Mouse (Mus musculus): ENCODE measurements at regions not wholly inside any gene's neighbourhood (a gene's known extent, or its start where the extent isn't known, plus 50 kb on each side); places are given as distances from the start of the nearest gene placed in this dataset.

DNA sequence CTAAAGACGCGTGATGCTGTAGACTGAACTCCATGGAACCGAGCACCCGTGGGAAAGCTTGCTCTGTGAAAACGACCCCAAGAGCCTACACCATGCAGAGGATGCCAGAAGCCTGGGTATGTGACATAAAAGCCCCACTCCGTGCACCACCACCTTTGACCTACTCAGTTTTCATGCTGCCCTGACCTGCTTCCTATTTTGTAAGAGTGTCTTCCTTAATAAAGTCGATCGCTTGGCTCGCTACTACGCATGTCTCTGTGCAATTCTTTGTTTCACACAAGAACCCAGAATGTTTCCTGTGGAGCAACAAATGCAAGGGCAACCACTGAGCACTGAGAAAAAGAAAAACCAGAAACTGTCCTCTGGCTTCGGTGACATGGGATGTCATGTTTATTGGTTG lies 60.5 kb downstream of the Sec61b start:
- peak; percentile 90 for ATAC-seq (ENCODE audit: poor library complexity, severe bottlenecking)

DNA sequence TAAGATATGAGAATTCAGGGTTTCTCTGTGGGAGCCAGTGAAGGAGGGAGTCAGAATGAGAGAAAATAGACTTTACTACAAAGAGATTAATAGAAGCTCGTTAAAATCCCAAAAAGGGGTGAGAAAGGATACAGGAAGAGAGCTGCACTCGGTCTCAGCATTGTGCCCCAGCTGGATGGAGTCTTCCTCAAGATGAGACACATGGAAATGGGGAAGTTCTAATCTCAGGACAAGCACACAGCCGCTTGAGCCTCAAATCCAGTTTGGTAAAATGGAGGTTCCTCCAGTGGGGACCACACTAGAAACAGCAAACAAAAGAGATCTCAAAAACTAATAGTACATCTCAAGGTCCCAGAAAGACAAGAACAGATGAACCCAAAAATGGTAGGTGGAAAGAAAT lies 93.2 kb downstream of the Sec61b start:
- ATAC-seq (ENCODE audit: poor library complexity, severe bottlenecking), result peak; percentile 63

- ATAC-seq (ENCODE audit: poor library complexity, severe bottlenecking), result no peak
Observed at GRCm38 (mm10) chr4:47570846-47571245, 96.4 kb downstream of the Sec61b start.

DNA sequence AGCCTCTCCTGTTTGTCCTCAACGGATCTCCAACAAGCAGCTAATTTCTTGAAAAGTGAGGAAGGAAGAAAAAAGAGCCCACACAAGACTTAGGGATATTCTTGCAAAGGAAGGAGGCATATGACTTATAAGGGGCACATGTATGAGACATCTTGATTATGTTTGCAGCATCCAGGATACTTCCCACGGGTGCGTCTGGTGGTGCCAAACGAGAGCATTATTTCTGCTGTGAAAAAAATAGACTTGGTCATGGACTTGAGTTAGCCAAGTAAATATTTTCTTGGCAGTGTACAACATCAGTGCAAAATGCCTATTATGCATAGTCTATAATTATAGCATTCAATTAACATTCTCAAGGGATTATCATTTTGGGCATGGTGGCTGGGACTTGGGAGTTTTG lies 101.6 kb downstream of the Sec61b start:
- no peak for ATAC-seq (ENCODE audit: poor library complexity, severe bottlenecking)

DNA sequence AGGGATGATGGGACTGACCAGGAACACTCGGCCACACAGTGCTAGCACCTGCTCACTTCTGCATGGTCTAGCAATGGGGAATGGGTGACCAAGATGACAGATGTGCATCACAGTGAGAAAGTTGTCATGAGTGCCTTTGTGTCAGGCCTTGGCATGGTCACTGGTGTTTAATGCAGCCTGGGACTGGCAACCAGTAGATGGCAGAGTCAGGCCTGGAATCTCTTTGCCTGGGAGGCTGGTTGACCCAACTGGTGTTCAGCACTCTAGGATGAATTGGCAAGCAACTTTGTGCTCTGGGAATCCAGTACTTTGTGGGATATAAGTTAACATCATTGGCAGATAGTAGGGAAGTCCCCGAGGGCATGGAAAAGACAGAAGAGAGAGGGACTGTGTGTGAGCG lies 103.0 kb downstream of the Sec61b start:
- no peak for ATAC-seq (ENCODE audit: poor library complexity, severe bottlenecking)

DNA sequence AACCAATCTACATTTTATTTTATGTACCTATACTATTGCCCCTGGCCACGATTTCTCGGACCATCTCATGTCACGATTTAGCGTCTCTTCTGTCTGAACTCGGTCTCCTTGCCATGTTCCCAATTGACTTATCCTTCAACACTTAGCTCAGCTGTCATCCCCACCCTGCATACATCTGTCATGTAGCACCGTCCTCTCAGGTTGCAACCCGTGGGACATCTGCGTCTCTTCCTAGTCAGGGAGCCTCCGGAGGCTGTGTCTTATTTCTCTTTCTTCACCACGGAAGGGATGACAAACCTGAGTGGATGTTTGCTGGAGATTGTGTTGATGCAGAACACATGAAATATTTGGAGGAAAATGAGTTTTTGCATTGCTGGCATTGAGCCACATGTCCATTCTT lies 104.2 kb downstream of the Sec61b start:
- no peak for ATAC-seq (ENCODE audit: poor library complexity, severe bottlenecking)

DNA sequence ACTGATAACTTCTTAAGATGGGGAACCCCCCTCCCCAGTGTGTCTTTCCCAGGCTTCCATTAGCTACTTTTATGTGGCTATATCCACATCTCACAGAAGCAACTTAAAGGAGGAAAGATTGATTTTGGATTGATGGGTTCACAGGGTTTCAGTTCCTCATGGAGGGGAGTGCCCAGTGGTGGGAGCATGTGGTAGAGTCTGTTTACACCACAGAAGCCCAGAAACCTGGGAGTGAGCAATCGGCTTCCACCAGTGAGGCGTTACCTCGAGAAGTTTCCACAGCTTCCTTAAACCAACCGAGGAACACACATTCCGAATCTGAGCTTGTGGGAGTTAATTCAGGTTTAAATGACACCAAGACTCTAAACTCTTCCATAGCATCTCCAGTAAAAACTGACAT lies 106.1 kb downstream of the Sec61b start:
- peak; percentile 64 for ATAC-seq (ENCODE audit: poor library complexity, severe bottlenecking)

GRCm38 (mm10) chr4:47587256-47587655 lies 112.8 kb downstream of the Sec61b start:
- ATAC-seq (ENCODE audit: poor library complexity, severe bottlenecking), result no peak

- no peak for ATAC-seq (ENCODE audit: poor library complexity, severe bottlenecking)
Observed at GRCm38 (mm10) chr4:47592271-47592986, 118.0 kb downstream of the Sec61b start.

DNA sequence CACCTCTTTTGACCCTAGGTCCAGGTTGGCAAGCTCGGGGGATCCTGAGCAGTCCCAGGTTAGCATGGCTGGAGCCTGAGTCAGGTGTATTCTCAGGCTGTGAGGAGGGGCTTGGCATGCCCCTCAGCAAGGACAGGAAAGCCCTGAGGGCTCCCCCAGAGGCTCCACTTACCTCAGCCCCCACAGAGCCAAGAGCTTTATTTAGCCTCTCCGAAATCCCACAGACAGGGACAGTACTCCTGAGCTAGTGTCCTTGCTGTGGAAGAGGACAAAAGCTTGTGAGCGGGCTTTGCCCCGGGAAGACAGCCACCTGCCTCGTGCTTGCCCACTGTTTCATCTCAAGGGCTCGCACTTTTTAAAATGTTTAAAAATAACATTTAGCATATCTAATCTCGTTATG lies 118.7 kb downstream of the Sec61b start:
- no peak for ATAC-seq (ENCODE audit: poor library complexity, severe bottlenecking)

DNA sequence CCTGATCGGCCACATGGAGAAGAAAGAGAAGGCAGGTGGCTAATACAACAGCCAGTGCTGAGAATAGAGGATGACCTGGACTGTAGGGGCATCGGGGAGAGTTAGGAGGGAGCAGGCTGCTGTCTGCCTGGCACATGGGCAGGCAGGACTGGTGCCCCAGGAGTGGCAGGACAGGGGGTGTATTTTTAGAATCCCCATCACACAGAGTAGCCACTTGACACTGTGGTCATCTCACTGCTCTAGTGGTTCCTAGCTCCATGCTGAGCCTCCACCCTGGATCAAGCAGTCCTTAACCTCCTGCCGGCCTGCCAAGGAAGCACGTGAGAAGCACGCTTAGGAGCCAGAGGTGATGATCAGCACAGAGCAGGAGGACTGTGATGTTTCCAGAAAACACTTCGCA lies 119.7 kb downstream of the Sec61b start:
- no peak for ATAC-seq (ENCODE audit: poor library complexity, severe bottlenecking)

- ATAC-seq (ENCODE audit: poor library complexity, severe bottlenecking), result no peak
Observed at GRCm38 (mm10) chr4:47595841-47596240, 121.4 kb downstream of the Sec61b start.

DNA sequence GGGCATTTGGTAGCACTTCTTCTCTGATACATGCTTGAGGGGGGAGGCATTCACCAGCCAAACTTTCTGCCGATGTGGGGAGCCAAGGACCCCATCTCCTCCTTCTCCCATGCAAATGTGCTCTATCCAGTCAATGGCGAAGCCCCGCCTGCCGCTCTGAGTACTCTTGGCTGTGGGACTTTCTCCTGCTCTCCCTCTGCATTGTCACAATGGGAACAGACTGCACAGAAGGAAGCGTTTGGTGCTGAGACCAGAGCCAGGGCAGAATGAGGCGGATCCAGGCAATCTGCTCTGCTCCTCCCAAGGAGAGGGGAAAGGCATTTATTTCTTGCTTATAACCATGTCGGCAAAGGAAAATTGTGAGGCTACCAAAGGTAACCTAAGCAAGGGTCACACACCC lies 123.1 kb downstream of the Sec61b start:
- ATAC-seq (ENCODE audit: poor library complexity, severe bottlenecking), result no peak

DNA sequence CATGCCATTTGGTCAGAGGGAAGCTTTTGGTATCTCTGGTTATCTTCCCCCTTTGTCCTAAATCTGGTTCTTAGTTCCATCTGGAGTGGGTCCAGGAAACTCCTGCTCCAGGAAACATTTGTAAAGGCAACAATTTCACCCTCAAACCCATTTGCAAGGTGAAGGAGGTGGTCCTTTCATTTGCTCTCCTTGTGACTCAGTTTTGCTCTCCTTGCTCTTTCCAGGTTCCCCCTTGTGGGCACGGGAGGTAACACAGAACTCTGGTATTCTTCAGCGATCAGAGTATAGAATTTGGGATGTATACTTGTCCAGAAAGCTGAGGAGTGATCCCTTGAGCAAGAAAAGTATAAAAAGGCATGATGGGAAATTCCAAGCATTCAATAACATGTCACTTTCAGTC lies 123.8 kb downstream of the Sec61b start:
- no peak for ATAC-seq (ENCODE audit: poor library complexity, severe bottlenecking)

- ATAC-seq (ENCODE audit: poor library complexity, severe bottlenecking), result no peak
Observed at GRCm38 (mm10) chr4:47601301-47602070, 127.0 kb downstream of the Sec61b start.

DNA sequence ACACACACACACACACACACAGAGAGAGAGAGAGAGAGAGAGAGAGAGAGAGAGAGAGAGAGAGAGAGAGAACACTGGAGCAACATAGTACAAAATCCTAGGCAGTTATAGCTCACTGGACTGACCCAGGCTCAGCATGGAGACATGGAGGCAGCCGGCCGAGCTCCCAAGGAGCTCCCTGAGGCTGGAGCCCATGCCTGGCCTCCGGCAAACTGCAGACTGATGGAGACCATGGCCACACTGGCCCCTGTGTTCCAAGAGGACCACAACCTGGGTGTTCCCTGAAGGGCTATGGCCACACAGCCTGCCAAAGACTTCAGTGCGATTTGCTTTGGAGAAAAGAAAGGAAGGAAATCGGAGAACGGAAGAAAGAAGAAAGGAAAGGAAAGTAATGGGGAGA lies 128.9 kb downstream of the Sec61b start:
- ATAC-seq (ENCODE audit: poor library complexity, severe bottlenecking), result no peak

DNA sequence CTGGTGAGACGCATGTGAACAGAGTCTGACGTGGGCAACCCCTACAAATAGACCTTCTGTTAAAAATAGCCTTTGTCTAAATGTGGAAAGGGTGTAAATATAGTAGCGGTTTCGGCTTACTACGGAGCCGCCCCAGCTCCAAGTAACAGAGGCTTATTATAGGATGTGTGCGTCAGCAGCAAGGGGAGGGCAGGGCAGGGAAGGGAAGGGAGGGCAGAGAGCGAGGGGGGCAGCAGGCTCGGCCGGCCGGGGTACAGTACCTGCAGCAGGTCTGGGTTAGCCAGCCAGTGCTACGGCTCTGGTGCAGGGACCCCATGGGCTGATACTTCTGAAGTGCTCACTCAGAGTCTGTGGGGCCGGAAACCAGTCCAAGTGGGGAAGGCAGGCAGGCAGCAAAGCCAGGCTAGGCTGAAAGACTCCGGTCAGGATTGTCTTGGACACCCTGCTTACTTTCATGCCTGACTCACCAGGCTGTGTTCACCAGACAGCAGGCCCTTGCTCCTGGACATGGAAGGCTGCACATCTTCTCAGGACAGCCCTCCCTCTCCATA lies 129.5 kb downstream of the Sec61b start:
- ATAC-seq (ENCODE audit: poor library complexity, severe bottlenecking), result peak; percentile 53

DNA sequence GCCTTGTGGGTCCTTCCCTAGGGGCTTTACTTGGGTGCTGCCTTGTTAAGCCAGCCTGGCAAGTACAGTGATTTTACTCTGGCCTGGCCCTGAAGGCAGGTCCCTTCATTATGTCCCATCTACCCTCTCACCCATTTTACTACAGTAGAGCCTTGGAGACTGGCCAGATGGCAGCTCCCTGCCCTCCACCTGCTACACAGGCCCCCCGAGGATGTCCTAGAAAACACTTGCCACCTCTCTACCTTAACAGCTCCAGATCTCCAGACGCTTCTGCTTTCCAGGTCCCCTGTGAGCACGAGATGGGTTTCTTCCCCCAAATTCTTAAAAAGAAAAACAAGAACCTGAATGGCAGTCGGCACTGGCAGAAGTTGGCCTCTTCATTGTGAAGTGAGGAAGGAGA lies 131.2 kb downstream of the Sec61b start:
- ATAC-seq (ENCODE audit: poor library complexity, severe bottlenecking), result no peak

DNA sequence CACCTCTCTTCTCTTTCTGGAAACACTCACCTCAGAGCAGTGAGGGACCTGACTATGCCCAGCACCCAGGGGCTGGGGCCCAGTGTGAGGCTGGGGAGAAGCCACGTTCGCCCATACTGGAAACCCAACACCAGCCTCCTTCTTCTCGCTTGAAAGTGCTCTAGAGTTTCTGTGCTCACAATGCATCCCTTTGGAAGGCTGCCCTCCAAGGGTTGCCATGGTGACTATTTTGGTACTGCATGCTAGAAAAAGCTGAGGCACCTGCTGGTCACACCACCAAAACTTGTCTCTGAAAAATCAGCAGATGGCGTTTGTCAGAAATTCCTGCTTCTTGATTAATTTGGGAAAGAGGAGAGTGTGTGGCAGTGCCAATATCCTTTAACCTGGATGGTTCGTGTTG lies 134.2 kb downstream of the Sec61b start:
- no peak for ATAC-seq (ENCODE audit: poor library complexity, severe bottlenecking)

GRCm38 (mm10) chr4:47610913-47611312 lies 136.5 kb downstream of the Sec61b start:
- no peak for ATAC-seq (ENCODE audit: poor library complexity, severe bottlenecking)

GRCm38 (mm10) chr4:47616525-47616924 lies 142.1 kb downstream of the Sec61b start:
- no peak for ATAC-seq (ENCODE audit: poor library complexity, severe bottlenecking)

GRCm38 (mm10) chr4:47620700-47621099 lies 146.2 kb downstream of the Sec61b start:
- ATAC-seq (ENCODE audit: poor library complexity, severe bottlenecking), result no peak
